Comparison of ENCODE assay signal across 8 mouse cellular contexts in genomic region chr11:69662213-69662966, GRCm38 (mm10). TPM values are rescaled to one million over a fixed set of nuclear protein-coding genes. Genes with fewer than 3 reads are reported as not detected.
DNase-seq lines count a peak whose midpoint lies in the region; ATAC-seq and TF ChIP-seq lines count a peak whose summit lies in the region.

Gene Mpdu1 (minus strand): TSS chr11:69662642.

- intact Hi-C loops in heart, adult 2 months (cut with DNase I) = no loop called here

- peaks cover 16% of the 10 kb centered on the region for H3K4me1 ChIP-seq in embryonic facial prominence, embryonic 13.5 days
- H3K4me1 ChIP-seq in heart, adult 2 months (ENCODE audit: control insufficient read depth, insufficient read depth, low read length) = peaks cover 6% of the 10 kb centered on the region
- peaks cover 14% of the 10 kb centered on the region for H3K4me1 ChIP-seq in limb, embryonic 13.5 days
- peaks cover 15% of the 10 kb centered on the region for H3K4me1 ChIP-seq in midbrain, embryonic 16.5 days (ENCODE audit: control insufficient read depth, insufficient read depth, low read length)

- H3K9me3 ChIP-seq in embryonic facial prominence, embryonic 13.5 days = no peaks in the 10 kb centered on the region
- H3K9me3 ChIP-seq in limb, embryonic 13.5 days = no peaks in the 10 kb centered on the region
- H3K9me3 ChIP-seq in midbrain, embryonic 16.5 days (replicated peaks; ENCODE audit: control insufficient read depth, low read length, poor library complexity, severe bottlenecking) = no peaks in the 10 kb centered on the region

- WGBS in embryonic facial prominence, embryonic 13.5 days = under 1% methylated on average over 48 of the region's 48 CpGs
- WGBS in heart, adult 2 months = under 1% methylated on average over 48 of the region's 48 CpGs
- under 1% methylated on average over 48 of the region's 48 CpGs for WGBS in limb, embryonic 13.5 days
- under 1% methylated on average over 48 of the region's 48 CpGs for WGBS in midbrain, embryonic 16.5 days

- no peaks in the 10 kb centered on the region for H3K79me2 ChIP-seq in heart, adult 2 months (replicated peaks; ENCODE audit: control insufficient read depth, insufficient read depth, low read length)

- peak within 1 kb of the TSS; percentile 61 for H3K4me2 ChIP-seq in embryonic facial prominence, embryonic 13.5 days
- peak within 1 kb of the TSS; percentile 65 for H3K4me2 ChIP-seq in limb, embryonic 13.5 days (replicated peaks)
- H3K4me2 ChIP-seq in midbrain, embryonic 16.5 days (ENCODE audit: low read length) = peak within 1 kb of the TSS; percentile 57

- H3K27ac ChIP-seq in embryonic facial prominence, embryonic 13.5 days = peak within 1 kb of the TSS; percentile 98
- peak within 1 kb of the TSS; percentile 98 for H3K27ac ChIP-seq in heart, adult 2 months
- peak within 1 kb of the TSS; percentile 95 for H3K27ac ChIP-seq in limb, embryonic 13.5 days
- H3K27ac ChIP-seq in midbrain, embryonic 16.5 days (ENCODE audit: low read length) = peak within 1 kb of the TSS; percentile 93

- peak; percentile 92 for ATAC-seq in embryonic facial prominence, embryonic 13.5 days (ENCODE audit: insufficient number of reproducible peaks, insufficient read depth, low FRiP score, low TSS enrichment, low read depth)
- ATAC-seq in limb, embryonic 13.5 days (ENCODE audit: low FRiP score, low read depth) = peak; percentile 94
- peak; percentile 96 for ATAC-seq in midbrain, embryonic 16.5 days

- H3K9ac ChIP-seq in embryonic facial prominence, embryonic 13.5 days = peak within 1 kb of the TSS; percentile 74
- peak within 1 kb of the TSS; percentile 55 for H3K9ac ChIP-seq in heart, adult 2 months (ENCODE audit: low read depth, low read length)
- peak within 1 kb of the TSS; percentile 71 for H3K9ac ChIP-seq in limb, embryonic 13.5 days
- H3K9ac ChIP-seq in midbrain, embryonic 16.5 days (ENCODE audit: low read depth, low read length) = peak within 1 kb of the TSS; percentile 70

- peak; percentile 56 for TF ChIP-seq EP300 in heart, adult 2 months (IDR thresholded peaks at IDR 0.05; ENCODE audit: insufficient read depth, low read depth, low read length)

- TF ChIP-seq CTCF in heart, adult 2 months (IDR thresholded peaks at IDR 0.05) = peak; percentile 67

- H3K27me3 ChIP-seq in embryonic facial prominence, embryonic 13.5 days = no peaks in the 10 kb centered on the region
- no peaks in the 10 kb centered on the region for H3K27me3 ChIP-seq in heart, adult 2 months (ENCODE audit: control insufficient read depth, insufficient read depth, low read length)
- no peaks in the 10 kb centered on the region for H3K27me3 ChIP-seq in limb, embryonic 13.5 days
- H3K27me3 ChIP-seq in midbrain, embryonic 16.5 days (ENCODE audit: control insufficient read depth, insufficient read depth, low read depth, low read length) = no peaks in the 10 kb centered on the region

- peak within 1 kb of the TSS; percentile 57 for H3K4me3 ChIP-seq in embryonic facial prominence, embryonic 13.5 days
- H3K4me3 ChIP-seq in heart, adult 2 months = peak within 1 kb of the TSS; percentile 79
- peak within 1 kb of the TSS; percentile 57 for H3K4me3 ChIP-seq in limb, embryonic 13.5 days
- peak within 1 kb of the TSS; percentile 62 for H3K4me3 ChIP-seq in midbrain, embryonic 16.5 days (ENCODE audit: low read depth, low read length)

- H3K36me3 ChIP-seq in embryonic facial prominence, embryonic 13.5 days = peaks cover 56% of the 10 kb centered on the region
- H3K36me3 ChIP-seq in heart, adult 2 months (ENCODE audit: control insufficient read depth, insufficient read depth, low read length) = no peaks in the 10 kb centered on the region
- peaks cover 63% of the 10 kb centered on the region for H3K36me3 ChIP-seq in limb, embryonic 13.5 days
- H3K36me3 ChIP-seq in midbrain, embryonic 16.5 days (ENCODE audit: control insufficient read depth, insufficient read depth, low read length) = peaks cover 17% of the 10 kb centered on the region

- peak; percentile 98 for DNase-seq in 3134 (ENCODE audit: extremely low read depth, insufficient read length, low spot score)
- peak; percentile 95 for DNase-seq in adrenal gland, postnatal 36 days
- DNase-seq in heart, adult 2 months = peak; percentile 93 to 97
- DNase-seq in kidney, adult 8-10 months = peak; percentile 93 to 96
- peak; percentile 92 to 94 for DNase-seq in spleen, postnatal 10 days (ENCODE audit: low spot score in 2 of 2)

- peak; percentile 92 for TF ChIP-seq POLR2A in heart, adult 2 months (IDR thresholded peaks at IDR 0.05; ENCODE audit: insufficient read depth, low read depth, low read length)

RNA-seq across cellular contexts. Expression of gene Mpdu1, which starts in this region (rescaled TPM):
- total RNA-seq in adrenal gland, postnatal 36 days (2021) = 100 to 1,000 TPM in 1 of 2 experiments, 10 to 100 TPM in 1; 91.4 to 126 TPM
- 54.3 and 74.9 TPM in 2 replicates for polyA plus RNA-seq in embryonic facial prominence, embryonic 13.5 days (2015; fragmentation: Nextera tagmentation; extraction: Ambion mirVana)
- total RNA-seq in heart, adult 2 months (2021) = 10 to 100 TPM; 13.7 to 14.2 TPM
- 40.8 and 41.3 TPM in 2 replicates for polyA plus RNA-seq in heart, adult 2 months (2012; rRNA removed)
- polyA plus RNA-seq in limb, embryonic 13.5 days (2015; fragmentation: Nextera tagmentation; extraction: Ambion mirVana) = 59.3 and 66.8 TPM in 2 replicates
- 101 and 104 TPM in 2 replicates for polyA plus RNA-seq in midbrain, embryonic 16.5 days (2015; fragmentation: Nextera tagmentation; extraction: Ambion mirVana)

Comparison
In these comparisons a context has a peak if more than half of its experiments do, and no peak if none do; other contexts are left out.
1. Peak in every context shown above with its lines: DNase-seq, ATAC-seq, H3K4me3 ChIP-seq and H3K27ac ChIP-seq.
2. RNA of gene Mpdu1 (total RNA-seq): 91.4 to 126 TPM in adrenal gland, postnatal 36 days; 13.7 to 14.2 TPM in heart, adult 2 months; every median in the first group is over 4 times any median in the second.